In the genomic region with DNA sequence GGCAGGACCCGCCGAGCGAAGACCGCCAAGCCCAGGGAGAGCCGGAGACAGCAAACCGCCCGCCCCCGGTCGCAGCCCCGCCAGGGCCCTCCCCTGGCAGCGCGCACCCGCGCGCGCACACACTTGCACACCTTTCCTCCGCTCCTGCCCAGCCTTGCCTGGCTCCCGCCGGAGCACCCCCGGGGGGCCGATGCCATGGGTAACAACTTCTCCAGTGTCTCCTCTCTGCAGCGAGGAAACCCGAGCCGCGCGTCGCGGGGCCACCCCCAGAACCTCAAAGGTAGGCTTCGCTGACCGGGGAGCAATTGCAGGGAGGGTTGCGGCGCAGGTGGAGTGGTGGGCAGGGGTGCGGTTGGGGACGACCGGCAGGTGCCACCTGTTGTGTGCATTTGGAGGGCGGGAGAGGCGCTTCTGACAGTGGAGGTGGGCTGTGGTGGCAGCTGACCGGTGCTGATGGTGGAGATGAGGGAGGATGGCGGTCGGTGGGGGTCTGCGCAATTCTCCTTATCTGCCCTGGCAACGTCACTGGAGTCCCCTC, we compare ENCODE assay signal across 9 mouse cellular contexts. TPM values are rescaled to one million over a fixed set of nuclear protein-coding genes. Genes with fewer than 3 reads are reported as not detected.
DNase-seq lines count a peak whose midpoint lies in the region; ATAC-seq and TF ChIP-seq lines count a peak whose summit lies in the region.
"Had no signal": no experiment of that assay in that cellular context is flagged by ENCODE, and none has a peak within 500 bp of the region (broad histone marks: within the 10 kb centered on the region; RNA-seq: fewer than 3 reads in every experiment).

No protein-coding gene starts in this region.

- peaks cover 41% of the 10 kb centered on the region for H3K27me3 ChIP-seq in lung, embryonic 15.5 days
- H3K27me3 ChIP-seq in forebrain, embryonic 13.5 days, result peaks cover 56% of the 10 kb centered on the region
- H3K27me3 ChIP-seq in kidney, postnatal 0 days (ENCODE audit: insufficient read depth, low read length), result peaks cover 9% of the 10 kb centered on the region
- H3K27me3 ChIP-seq in stomach, embryonic 16.5 days (ENCODE audit: control insufficient read depth, insufficient read depth, low read length), result peaks cover 9% of the 10 kb centered on the region; the same call in 1 of the 2 replicates

- no peaks in the 10 kb centered on the region for H3K9me3 ChIP-seq in lung, embryonic 15.5 days
- H3K9me3 ChIP-seq in forebrain, embryonic 13.5 days (replicated peaks), result peaks cover 7% of the 10 kb centered on the region; the same call in 1 of the 2 replicates
- H3K9me3 ChIP-seq in kidney, postnatal 0 days (replicated peaks; ENCODE audit: low read length), result no peaks in the 10 kb centered on the region
- no peaks in the 10 kb centered on the region for H3K9me3 ChIP-seq in stomach, embryonic 16.5 days (replicated peaks; ENCODE audit: control insufficient read depth, low read length)

- H3K9ac ChIP-seq in lung, embryonic 15.5 days, result peak overlapping the region; percentile 56
- peak overlapping the region; percentile 73 for H3K9ac ChIP-seq in forebrain, embryonic 13.5 days
- H3K9ac ChIP-seq in kidney, postnatal 0 days (ENCODE audit: low read depth, low read length), result peak overlapping the region; percentile 65
- H3K9ac ChIP-seq in stomach, embryonic 16.5 days (ENCODE audit: low read length), result peak overlapping the region; percentile 85

- DNase-seq in lung, postnatal 25 days (ENCODE audit: low spot score), result no peak
- peak; percentile 4 for DNase-seq in kidney, postnatal 0 days (ENCODE audit: low spot score)
- peak; percentile 6 for DNase-seq in lung, postnatal 14 days

- peak overlapping the region; percentile 70 for H3K4me3 ChIP-seq in lung, embryonic 15.5 days
- peak overlapping the region; percentile 58 for H3K4me3 ChIP-seq in brown adipose tissue, adult 24 weeks (ENCODE audit: insufficient read depth, low read depth, low read length)
- H3K4me3 ChIP-seq in forebrain, embryonic 13.5 days, result peak overlapping the region; percentile 66
- peak overlapping the region; percentile 70 for H3K4me3 ChIP-seq in kidney, postnatal 0 days (replicated peaks; ENCODE audit: low read depth, low read length)
- peak overlapping the region; percentile 71 for H3K4me3 ChIP-seq in stomach, embryonic 16.5 days (replicated peaks; ENCODE audit: low read length)

- peak overlapping the region; percentile 100 for H3K4me2 ChIP-seq in lung, embryonic 15.5 days
- H3K4me2 ChIP-seq in forebrain, embryonic 13.5 days, result peak overlapping the region; percentile 99
- H3K4me2 ChIP-seq in kidney, postnatal 0 days (ENCODE audit: low read length), result peak overlapping the region; percentile 100
- H3K4me2 ChIP-seq in stomach, embryonic 16.5 days (ENCODE audit: low read depth, low read length), result peak overlapping the region; percentile 85

- TF ChIP-seq CTCF in kidney, postnatal 0 days (IDR thresholded peaks at IDR 0.05; ENCODE audit: low read depth), result no peak

- 0 out of 2 replicates have a peak, but pooled peaks have one; percentile 28 for ATAC-seq in lung, embryonic 15.5 days (ENCODE audit: borderline replicate concordance, extremely low read depth, low FRiP score, low TSS enrichment)
- peak; percentile 44 for ATAC-seq in forebrain, embryonic 13.5 days
- ATAC-seq in kidney, postnatal 0 days (replicated peaks; ENCODE audit: low FRiP score, low read depth), result no peak
- peak; percentile 2; the same call in 1 of the 2 replicates for ATAC-seq in stomach, embryonic 16.5 days (ENCODE audit: insufficient read depth, low FRiP score)
- ATAC-seq in erythroid progenitor cell, adult 5-6 weeks (replicated peaks; ENCODE audit: low FRiP score, poor library complexity, severe bottlenecking), result no peak

- no peaks in the 10 kb centered on the region for H3K36me3 ChIP-seq in lung, embryonic 15.5 days
- no peaks in the 10 kb centered on the region for H3K36me3 ChIP-seq in forebrain, embryonic 13.5 days (ENCODE audit: poor library complexity, severe bottlenecking)
- no peaks in the 10 kb centered on the region for H3K36me3 ChIP-seq in kidney, postnatal 0 days (ENCODE audit: insufficient read depth, low read length)
- no peaks in the 10 kb centered on the region for H3K36me3 ChIP-seq in stomach, embryonic 16.5 days (ENCODE audit: control insufficient read depth, insufficient read depth, low read length)

- peaks cover 16% of the 10 kb centered on the region for H3K4me1 ChIP-seq in lung, embryonic 15.5 days
- H3K4me1 ChIP-seq in brown adipose tissue, adult 24 weeks (ENCODE audit: control insufficient read depth, insufficient read depth, insufficient read length, low read length), result peaks cover 3% of the 10 kb centered on the region; the same call in 1 of the 2 replicates
- peaks cover 11% of the 10 kb centered on the region for H3K4me1 ChIP-seq in forebrain, embryonic 13.5 days
- peaks cover 5% of the 10 kb centered on the region; the same call in 1 of the 2 replicates for H3K4me1 ChIP-seq in kidney, postnatal 0 days (replicated peaks; ENCODE audit: insufficient read depth, low read length)
- peaks cover 14% of the 10 kb centered on the region for H3K4me1 ChIP-seq in stomach, embryonic 16.5 days (ENCODE audit: control insufficient read depth, insufficient read depth, low read length)

- H3K27ac ChIP-seq in lung, embryonic 15.5 days, result 0 out of 2 replicates have a peak overlapping the region, but pooled peaks have one; percentile 10
- H3K27ac ChIP-seq in brown adipose tissue, adult 24 weeks (replicated peaks; ENCODE audit: low read depth, low read length), result no peak overlapping the region
- H3K27ac ChIP-seq in forebrain, embryonic 13.5 days, result peak overlapping the region; percentile 35; the same call in 1 of the 2 replicates
- H3K27ac ChIP-seq in kidney, postnatal 0 days, result no peak overlapping the region
- peak overlapping the region; percentile 46; the same call in 1 of the 2 replicates for H3K27ac ChIP-seq in stomach, embryonic 16.5 days (ENCODE audit: low read length)
- H3K27ac ChIP-seq: macrophage had no signal

- WGBS in lung, embryonic 15.5 days, result 1% methylated on average over 33 of the region's 42 CpGs
- under 1% methylated on average over 35 of the region's 42 CpGs for WGBS in forebrain, embryonic 13.5 days
- 1% methylated on average over 28 of the region's 42 CpGs for WGBS in kidney, postnatal 0 days
- under 1% methylated on average over 42 of the region's 42 CpGs for WGBS in stomach, embryonic 16.5 days

RNA-seq across cellular contexts. Expression of a gene that starts 0.7 kb away (rescaled TPM):
- 6.1 and 6.3 TPM in 2 replicates for polyA plus RNA-seq in lung, embryonic 15.5 days (2015; fragmentation: Nextera tagmentation; extraction: Ambion mirVana)
- polyA plus RNA-seq in brown adipose tissue, adult 24 weeks (2012; ENCODE audit: insufficient read depth, insufficient read length, missing spikeins), result 5.7 and 5.8 TPM in 2 replicates
- 2.8 and 4.4 TPM in 2 replicates for polyA plus RNA-seq in forebrain, embryonic 13.5 days (2015; fragmentation: Nextera tagmentation; extraction: Ambion mirVana)
- 2.2 and 2.7 TPM in 2 replicates for polyA plus RNA-seq in kidney, postnatal 0 days (2015; fragmentation: Nextera tagmentation; extraction: Ambion mirVana)
- 5.9 and 6.8 TPM in 2 replicates for polyA plus RNA-seq in stomach, embryonic 16.5 days (2015; fragmentation: Nextera tagmentation; extraction: Ambion mirVana)
- not detected in 2 replicates for total RNA-seq in erythroid progenitor cell, adult 5-6 weeks (2015; ENCODE audit: low replicate concordance)
- 0.68 TPM in 1 of 2 replicates, not detected in the other for total RNA-seq in erythroid progenitor cell, adult 5-6 weeks (2017; ENCODE audit: low replicate concordance)

RNA-seq across cellular contexts. Expression of a gene that starts 21.8 kb away (rescaled TPM):
- not detected in 2 replicates for polyA plus RNA-seq in lung, embryonic 15.5 days (2015; fragmentation: Nextera tagmentation; extraction: Ambion mirVana)
- not detected in 2 replicates for polyA plus RNA-seq in brown adipose tissue, adult 24 weeks (2012; ENCODE audit: insufficient read depth, insufficient read length, missing spikeins)
- polyA plus RNA-seq in forebrain, embryonic 13.5 days (2015; fragmentation: Nextera tagmentation; extraction: Ambion mirVana), result not detected in 2 replicates
- not detected in 2 replicates for polyA plus RNA-seq in kidney, postnatal 0 days (2015; fragmentation: Nextera tagmentation; extraction: Ambion mirVana)
- not detected in 2 replicates for polyA plus RNA-seq in stomach, embryonic 16.5 days (2015; fragmentation: Nextera tagmentation; extraction: Ambion mirVana)
- total RNA-seq in erythroid progenitor cell, adult 5-6 weeks (2015; ENCODE audit: low replicate concordance), result not detected in 2 replicates
- not detected in 2 replicates for total RNA-seq in erythroid progenitor cell, adult 5-6 weeks (2017; ENCODE audit: low replicate concordance)
- polyA plus RNA-seq: macrophage had no signal

RNA-seq across cellular contexts. Expression of a gene that starts 35.3 kb away (rescaled TPM):
- polyA plus RNA-seq in lung, embryonic 15.5 days (2015; fragmentation: Nextera tagmentation; extraction: Ambion mirVana), result not detected in 2 replicates
- polyA plus RNA-seq in brown adipose tissue, adult 24 weeks (2012; ENCODE audit: insufficient read depth, insufficient read length, missing spikeins), result not detected in 2 replicates
- polyA plus RNA-seq in forebrain, embryonic 13.5 days (2015; fragmentation: Nextera tagmentation; extraction: Ambion mirVana), result not detected in 2 replicates
- polyA plus RNA-seq in kidney, postnatal 0 days (2015; fragmentation: Nextera tagmentation; extraction: Ambion mirVana), result not detected in 2 replicates
- polyA plus RNA-seq in stomach, embryonic 16.5 days (2015; fragmentation: Nextera tagmentation; extraction: Ambion mirVana), result not detected in 2 replicates
- total RNA-seq in erythroid progenitor cell, adult 5-6 weeks (2015; ENCODE audit: low replicate concordance), result not detected in 2 replicates
- not detected in 2 replicates for total RNA-seq in erythroid progenitor cell, adult 5-6 weeks (2017; ENCODE audit: low replicate concordance)
- polyA plus RNA-seq: macrophage had no signal

RNA-seq across cellular contexts. Expression of a gene that starts 41.2 kb away (rescaled TPM):
- 7.1 and 9.7 TPM in 2 replicates for polyA plus RNA-seq in lung, embryonic 15.5 days (2015; fragmentation: Nextera tagmentation; extraction: Ambion mirVana)
- 1.6 and 1.7 TPM in 2 replicates for polyA plus RNA-seq in brown adipose tissue, adult 24 weeks (2012; ENCODE audit: insufficient read depth, insufficient read length, missing spikeins)
- polyA plus RNA-seq in forebrain, embryonic 13.5 days (2015; fragmentation: Nextera tagmentation; extraction: Ambion mirVana), result 1.0 and 1.4 TPM in 2 replicates
- polyA plus RNA-seq in kidney, postnatal 0 days (2015; fragmentation: Nextera tagmentation; extraction: Ambion mirVana), result 5.4 and 5.9 TPM in 2 replicates
- polyA plus RNA-seq in stomach, embryonic 16.5 days (2015; fragmentation: Nextera tagmentation; extraction: Ambion mirVana), result 7.8 and 7.9 TPM in 2 replicates
- total RNA-seq in erythroid progenitor cell, adult 5-6 weeks (2015; ENCODE audit: low replicate concordance), result 1.7 and 4.0 TPM in 2 replicates
- 0.83 and 1.0 TPM in 2 replicates for total RNA-seq in erythroid progenitor cell, adult 5-6 weeks (2017; ENCODE audit: low replicate concordance)

Comparison
In these comparisons a context has a peak if more than half of its experiments do, and no peak if none do; other contexts are left out.
1. ATAC-seq: peak in lung, embryonic 15.5 days (single experiment), forebrain, embryonic 13.5 days (single experiment) and stomach, embryonic 16.5 days (single experiment); none in kidney, postnatal 0 days (single experiment) and erythroid progenitor cell, adult 5-6 weeks (single experiment).
2. H3K27ac ChIP-seq: peak in lung, embryonic 15.5 days (single experiment), forebrain, embryonic 13.5 days (single experiment) and stomach, embryonic 16.5 days (single experiment); none in brown adipose tissue, adult 24 weeks (single experiment) and kidney, postnatal 0 days (single experiment).
3. Peak in every context shown above with its lines, with median percentiles within 50 percentile points of each other: H3K4me2 ChIP-seq, H3K4me3 ChIP-seq and H3K9ac ChIP-seq.